Mouse (Mus musculus) neural tube, embryonic 11.5 days (tissue): ENCODE measurements around the gene Cep19. TPM values are rescaled to one million over a fixed set of nuclear protein-coding genes. Genes with fewer than 3 reads are reported as not detected.

Experiments
- ATAC-seq: fragments of 200-750 bp; cut with Nextera tagmentation; 2 replicates; pipeline ENCODE4 v1.8.0; 2017; ENCODE audit warnings: moderate number of reproducible peaks, mild to moderate bottlenecking, moderate TSS enrichment, moderate library complexity; ENCODE audit not compliant: insufficient read depth, low FRiP score, low TSS enrichment
- DNase-seq: peaks from one replicate; pipeline ENCODE4 v3.0.0-alpha.2; 2015; ENCODE audit warnings: low spot score
- H3K27ac ChIP-seq: fragments of 300-500 bp; sonication (generic); 2 replicates; pipeline ENCODE4 v1.5.1; 2014; ENCODE audit warnings: low read depth, mild to moderate bottlenecking, low read length
- H3K27me3 ChIP-seq: fragments of 300-500 bp; sonication (generic); 2 replicates; pipeline ENCODE4 v1.6.1; 2014; ENCODE audit warnings: mild to moderate bottlenecking, low read length, mixed read lengths; ENCODE audit not compliant: control insufficient read depth, insufficient read depth
- H3K36me3 ChIP-seq: fragments of 300-500 bp; sonication (generic); 2 replicates; pipeline ENCODE4 v1.6.1; 2014; ENCODE audit warnings: mild to moderate bottlenecking, low read length, moderate library complexity, mixed read lengths; ENCODE audit not compliant: control insufficient read depth, insufficient read depth
- H3K4me1 ChIP-seq: fragments of 300-500 bp; sonication (generic); 2 replicates; pipeline ENCODE4 v1.6.1; 2014; ENCODE audit warnings: low read length, mixed read lengths; ENCODE audit not compliant: control insufficient read depth, insufficient read depth
- H3K4me2 ChIP-seq: fragments of 300-500 bp; sonication (generic); 2 replicates; pipeline ENCODE4 v1.6.1; 2014; ENCODE audit warnings: low read depth, mild to moderate bottlenecking, moderate library complexity
- H3K4me3 ChIP-seq: fragments of 300-500 bp; sonication (generic); 2 replicates; pipeline ENCODE4 v1.5.1; 2014; ENCODE audit warnings: low read depth, low read length
- H3K9ac ChIP-seq: fragments of 300-500 bp; sonication (generic); 2 replicates; pipeline ENCODE4 v1.6.1; 2014; ENCODE audit warnings: mild to moderate bottlenecking, low read length
- H3K9me3 ChIP-seq: fragments of 300-500 bp; sonication (generic); 2 replicates; pipeline ENCODE4 v1.6.1; 2016; ENCODE audit warnings: low read length; ENCODE audit not compliant: control insufficient read depth
- WGBS: fragments of 180-500 bp; shearing (Covaris S2); extraction: QIAGEN DNeasy Blood & Tissue Kit; methylation state at CpG from one replicate; pipeline ENCODE4 v1.1.7; 2014; 5-methylcytosine and 5-hydroxymethylcytosine counted together
- polyA plus RNA-seq: library from polyadenylated mRNA; unstranded; fragments of >200 nt; fragmentation: Nextera tagmentation; extraction: Ambion mirVana; gene quantifications from 2 replicates; pipeline ENCODE4 v1.2.1, GENCODE M21; 2014

Gene Cep19
- polyA plus RNA-seq, 1 experiment from 2014 or later = 41.5 TPM

- no peak for ATAC-seq
- H3K9ac ChIP-seq = no peak overlapping the region
- WGBS = 79% methylated on average over 10 of the region's 10 CpGs
- H3K4me1 ChIP-seq = no peaks in the 10 kb centered on the region
- H3K36me3 ChIP-seq = no peaks in the 10 kb centered on the region
- no peaks in the 10 kb centered on the region for H3K27me3 ChIP-seq
- H3K4me2 ChIP-seq = no peak overlapping the region
- DNase-seq = no peak
- H3K9me3 ChIP-seq = no peaks in the 10 kb centered on the region
- H3K27ac ChIP-seq = no peak overlapping the region
- H3K4me3 ChIP-seq = no peak overlapping the region
Measured at GRCm38 (mm10) chr16:32114406-32114805, 14.8 kb downstream of the Cep19 start.

- no peak overlapping the region for H3K9ac ChIP-seq
- ATAC-seq = no peak
Measured at GRCm38 (mm10) chr16:32114968-32115695, 15.5 kb downstream of the Cep19 start.

GRCm38 (mm10) chr16:32115781-32116180, 16.2 kb downstream of the Cep19 start:
- no peak overlapping the region for H3K27ac ChIP-seq
- H3K4me2 ChIP-seq = no peak overlapping the region
- H3K9ac ChIP-seq = no peak overlapping the region
- ATAC-seq (no peak), DNase-seq (no peak)
- no peaks in the 10 kb centered on the region for H3K27me3 ChIP-seq
- 69% methylated on average over 6 of the region's 6 CpGs for WGBS
- H3K36me3 ChIP-seq = no peaks in the 10 kb centered on the region
- H3K4me3 ChIP-seq = no peak overlapping the region
- no peaks in the 10 kb centered on the region for H3K9me3 ChIP-seq
- H3K4me1 ChIP-seq = no peaks in the 10 kb centered on the region

More at GRCm38 (mm10) chr16:32114968-32115695, 15.5 kb downstream of the Cep19 start:
- H3K4me2 ChIP-seq = no peak overlapping the region
- no peaks in the 10 kb centered on the region for H3K36me3 ChIP-seq
- no peak overlapping the region for H3K4me3 ChIP-seq
- H3K9me3 ChIP-seq = no peaks in the 10 kb centered on the region
- H3K27ac ChIP-seq = no peak overlapping the region
- WGBS = 20% methylated on average over 15 of the region's 15 CpGs
- DNase-seq = peak; percentile 85
- no peaks in the 10 kb centered on the region for H3K4me1 ChIP-seq
- H3K27me3 ChIP-seq = no peaks in the 10 kb centered on the region

GRCm38 (mm10) chr16:32116186-32116585, 16.6 kb downstream of the Cep19 start:
- no peak overlapping the region for H3K9ac ChIP-seq
- no peaks in the 10 kb centered on the region for H3K4me1 ChIP-seq
- ATAC-seq (no peak), DNase-seq (no peak)
- no peaks in the 10 kb centered on the region for H3K9me3 ChIP-seq
- H3K36me3 ChIP-seq = no peaks in the 10 kb centered on the region
- H3K4me3 ChIP-seq = no peak overlapping the region
- H3K27me3 ChIP-seq = no peaks in the 10 kb centered on the region
- no peak overlapping the region for H3K4me2 ChIP-seq
- no peak overlapping the region for H3K27ac ChIP-seq
- WGBS = 49% methylated on average over 5 of the region's 5 CpGs

- 81% methylated on average over 3 of the region's 3 CpGs for WGBS
Measured at GRCm38 (mm10) chr16:32120454-32120853, 20.9 kb downstream of the Cep19 start.

GRCm38 (mm10) chr16:32124020-32124419, 24.4 kb downstream of the Cep19 start:
- Histone ChIP-seq H3K36me3 (no peaks in the 10 kb centered on the region), H3K9ac (no peak overlapping the region), H3K4me1 (no peaks in the 10 kb centered on the region), H3K27ac (no peak overlapping the region), H3K4me3 (no peak overlapping the region), H3K27me3 (no peaks in the 10 kb centered on the region), H3K4me2 (no peak overlapping the region), H3K9me3 (no peaks in the 10 kb centered on the region)
- 88% methylated on average over 7 of the region's 7 CpGs for WGBS
- no peak for DNase-seq
- ATAC-seq = no peak

More at GRCm38 (mm10) chr16:32120454-32120853, 20.9 kb downstream of the Cep19 start:
- ATAC-seq = no peak
- Histone ChIP-seq H3K4me3 (no peak overlapping the region), H3K27me3 (no peaks in the 10 kb centered on the region), H3K27ac (no peak overlapping the region), H3K4me1 (no peaks in the 10 kb centered on the region), H3K36me3 (no peaks in the 10 kb centered on the region), H3K9me3 (no peaks in the 10 kb centered on the region), H3K4me2 (no peak overlapping the region), H3K9ac (no peak overlapping the region)
- no peak for DNase-seq

GRCm38 (mm10) chr16:32124444-32125335, 25.1 kb downstream of the Cep19 start:
- Histone ChIP-seq H3K9me3 (no peaks in the 10 kb centered on the region), H3K4me3 (no peak overlapping the region), H3K9ac (no peak overlapping the region), H3K4me2 (no peak overlapping the region), H3K27ac (no peak overlapping the region), H3K36me3 (no peaks in the 10 kb centered on the region), H3K27me3 (no peaks in the 10 kb centered on the region), H3K4me1 (no peaks in the 10 kb centered on the region)
- DNase-seq (no peak), ATAC-seq (no peak)
- 76% methylated on average over 17 of the region's 17 CpGs for WGBS

- Histone ChIP-seq H3K4me1 (no peaks in the 10 kb centered on the region), H3K9ac (no peak overlapping the region), H3K4me3 (no peak overlapping the region), H3K27ac (no peak overlapping the region), H3K27me3 (no peaks in the 10 kb centered on the region), H3K4me2 (no peak overlapping the region), H3K9me3 (no peaks in the 10 kb centered on the region), H3K36me3 (no peaks in the 10 kb centered on the region)
- 97% methylated on average over 3 of the region's 3 CpGs for WGBS
- ATAC-seq (no peak), DNase-seq (no peak)
Measured at GRCm38 (mm10) chr16:32125364-32125763, 25.8 kb downstream of the Cep19 start.
